Comparison of ENCODE assay signal across 8 mouse cellular contexts in the genomic region with DNA sequence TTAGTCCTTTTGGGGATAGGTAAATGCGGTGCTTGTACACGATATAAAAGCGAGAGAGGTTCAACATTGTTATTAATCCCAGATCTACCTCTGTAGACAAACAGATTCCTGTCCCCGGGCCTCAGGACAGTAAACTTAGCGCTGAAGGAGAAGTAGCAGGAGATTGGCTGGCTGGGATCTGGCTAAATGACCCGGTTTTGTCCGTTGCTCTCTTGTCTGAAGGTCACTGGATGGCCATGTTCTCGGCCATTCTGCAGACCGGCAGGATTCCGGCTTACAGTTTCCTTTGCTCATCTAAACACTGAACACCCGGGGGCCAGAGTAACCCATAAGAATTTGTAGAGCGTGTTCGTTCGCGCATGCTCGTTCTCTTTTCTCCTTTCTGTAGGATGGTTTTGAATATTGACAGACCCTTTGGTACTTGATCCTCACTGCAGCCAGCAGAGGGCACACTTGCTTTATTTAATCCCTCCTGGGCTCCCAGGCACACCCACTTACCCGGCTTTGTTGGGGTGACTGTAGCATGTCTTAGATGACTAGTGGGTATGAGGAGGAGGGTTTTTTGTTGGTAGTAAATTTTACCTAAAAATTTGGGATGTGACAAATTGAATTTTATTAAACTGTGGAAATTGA. TPM values are rescaled to one million over a fixed set of nuclear protein-coding genes. Genes with fewer than 3 reads are reported as not detected.
DNase-seq lines count a peak whose midpoint lies in the region; ATAC-seq lines count a peak whose summit lies in the region.

No protein-coding gene starts in this region.

- ATAC-seq in intestine, embryonic 15.5 days = 0 out of 2 replicates have a peak, but pooled peaks have one; percentile 35

- DNase-seq in adrenal gland, adult (ENCODE audit: inconsistent age in 2 of 2, low spot score in 1 of 2) = peak; percentile 81 to 95
- peak; percentile 97 for DNase-seq in embryo, embryonic 10.5 days (ENCODE audit: low spot score)
- peak; percentile 63 to 81 for DNase-seq in gastrocnemius, postnatal 4 days (ENCODE audit: low spot score in 2 of 2)
- DNase-seq in left cerebral cortex, postnatal 25 days (ENCODE audit: low spot score in 2 of 2) = peak; percentile 83 to 93
- peak; percentile 89 for DNase-seq in mesoderm, embryonic 11.5 days (ENCODE audit: low read depth, low spot score)
- peak; percentile 91 for DNase-seq in right cerebral cortex, postnatal 14 days
- peak; percentile 83 for DNase-seq in urinary bladder, postnatal 14 days (ENCODE audit: low spot score)

- H3K4me1 ChIP-seq in intestine, embryonic 15.5 days (replicated peaks) = peaks cover 14% of the 10 kb centered on the region

- peak overlapping the region; percentile 20; the same call in 1 of the 2 replicates for H3K9ac ChIP-seq in intestine, embryonic 15.5 days

- intact Hi-C loops in left cerebral cortex, postnatal 25 days (cut with DNase I) = loop anchor here (1.0 to 10.0 kb wide), 3 partner anchors 703 to 1010 kb away; no protein-coding TSS in a partner anchor

- H3K9me3 ChIP-seq in intestine, embryonic 15.5 days = no peaks in the 10 kb centered on the region

- H3K36me3 ChIP-seq in intestine, embryonic 15.5 days = no peaks in the 10 kb centered on the region

- no peak overlapping the region for H3K27ac ChIP-seq in intestine, embryonic 15.5 days

- no peaks in the 10 kb centered on the region for H3K27me3 ChIP-seq in intestine, embryonic 15.5 days (replicated peaks)

- H3K4me2 ChIP-seq in intestine, embryonic 15.5 days (replicated peaks) = peak overlapping the region; percentile 63

- WGBS in intestine, embryonic 15.5 days = 14% methylated on average over 17 of the region's 17 CpGs

- peak overlapping the region; percentile 19; the same call in 1 of the 2 replicates for H3K4me3 ChIP-seq in intestine, embryonic 15.5 days (replicated peaks)

RNA-seq across cellular contexts. Expression of gene Enc1, which starts 6.0 kb away (rescaled TPM):
- 10 to 100 TPM; 11.0 to 12.9 TPM for total RNA-seq in gastrocnemius, postnatal 4 days (2021)
- polyA plus RNA-seq in intestine, embryonic 15.5 days (2015; fragmentation: Nextera tagmentation; extraction: Ambion mirVana) = 6.0 and 6.1 TPM in 2 replicates
- 100 to 1,000 TPM; 573 to 716 TPM for total RNA-seq in left cerebral cortex, postnatal 25 days (2021)

RNA-seq across cellular contexts. Expression of gene Hexb, which starts 36.7 kb away (rescaled TPM):
- 10 to 100 TPM; 26.7 to 27.8 TPM for total RNA-seq in gastrocnemius, postnatal 4 days (2021)
- polyA plus RNA-seq in intestine, embryonic 15.5 days (2015; fragmentation: Nextera tagmentation; extraction: Ambion mirVana) = 93.1 and 94.7 TPM in 2 replicates
- 100 to 1,000 TPM; 108 to 122 TPM for total RNA-seq in left cerebral cortex, postnatal 25 days (2021)

Comparison
In these comparisons a context has a peak if more than half of its experiments do, and no peak if none do; other contexts are left out.
1. RNA of gene Enc1, which starts 6.0 kb away (total RNA-seq): 573 to 716 TPM in left cerebral cortex, postnatal 25 days; 11.0 to 12.9 TPM in gastrocnemius, postnatal 4 days; every median in the first group is over 10 times any median in the second.
2. Peak in every context shown above with its lines, with median percentiles within 50 percentile points of each other: DNase-seq.